Mouse (Mus musculus): ENCODE data around the gene Slc9a3. TPM values are rescaled to one million over a fixed set of nuclear protein-coding genes. Genes with fewer than 3 reads are reported as not detected.

Slc9a3 gene
- polyA plus RNA-seq, 1 experiment from 2014 or later: not detected

- H3K36me3 ChIP-seq (ENCODE audit: insufficient read depth, low read length): no peaks in the 10 kb centered on the region
- no peaks in the 10 kb centered on the region for H3K27me3 ChIP-seq (replicated peaks; ENCODE audit: insufficient read depth, low read length)
- no peak overlapping the region for H3K27ac ChIP-seq (ENCODE audit: low read length)
- WGBS: 80% methylated on average over 6 of the region's 6 CpGs
- H3K9ac ChIP-seq (replicated peaks; ENCODE audit: low read depth): no peak overlapping the region
- no peaks in the 10 kb centered on the region for H3K4me1 ChIP-seq (ENCODE audit: insufficient read depth, low read depth, low read length)
- no peak overlapping the region for H3K4me2 ChIP-seq (replicated peaks; ENCODE audit: low read depth, low read length)
- DNase-seq (ENCODE audit: low spot score) (no peak), ATAC-seq (no peak)
- no peak for TF ChIP-seq EP300 (IDR thresholded peaks at IDR 0.05)
- no peak for TF ChIP-seq CTCF (IDR thresholded peaks at IDR 0.05)
- H3K4me3 ChIP-seq (ENCODE audit: low read depth, low read length): no peak overlapping the region
- no peaks in the 10 kb centered on the region for H3K9me3 ChIP-seq (ENCODE audit: low read length)
These were observed 19.5 kb downstream of the Slc9a3 start for GRCm38 (mm10) chr13:74140793-74141192.

GRCm38 (mm10) chr13:74143282-74143681 lies 22.0 kb downstream of the Slc9a3 start:
- WGBS: 72% methylated on average over 3 of the region's 3 CpGs
- DNase-seq (ENCODE audit: low spot score) (no peak), ATAC-seq (no peak)
- Histone ChIP-seq H3K4me1 (ENCODE audit: insufficient read depth, low read depth, low read length) (no peaks in the 10 kb centered on the region), H3K27ac (ENCODE audit: low read length) (no peak overlapping the region), H3K9ac (replicated peaks; ENCODE audit: low read depth) (no peak overlapping the region), H3K4me2 (replicated peaks; ENCODE audit: low read depth, low read length) (no peak overlapping the region), H3K36me3 (ENCODE audit: insufficient read depth, low read length) (no peaks in the 10 kb centered on the region), H3K4me3 (ENCODE audit: low read depth, low read length) (no peak overlapping the region), H3K9me3 (ENCODE audit: low read length) (no peaks in the 10 kb centered on the region), H3K27me3 (replicated peaks; ENCODE audit: insufficient read depth, low read length) (no peaks in the 10 kb centered on the region)
- TF ChIP-seq EP300 (IDR thresholded peaks at IDR 0.05) (no peak), CTCF (IDR thresholded peaks at IDR 0.05) (no peak)

- no peak for ATAC-seq
- H3K9me3 ChIP-seq (ENCODE audit: low read length): no peaks in the 10 kb centered on the region
- no peaks in the 10 kb centered on the region for H3K36me3 ChIP-seq (ENCODE audit: insufficient read depth, low read length)
- no peaks in the 10 kb centered on the region for H3K4me1 ChIP-seq (ENCODE audit: insufficient read depth, low read depth, low read length)
- no peak overlapping the region for H3K9ac ChIP-seq (replicated peaks; ENCODE audit: low read depth)
- TF ChIP-seq CTCF (IDR thresholded peaks at IDR 0.05) (no peak), EP300 (IDR thresholded peaks at IDR 0.05) (no peak)
- H3K4me2 ChIP-seq (replicated peaks; ENCODE audit: low read depth, low read length): no peak overlapping the region
- H3K4me3 ChIP-seq (ENCODE audit: low read depth, low read length): no peak overlapping the region
- WGBS: 70% methylated on average over 7 of the region's 7 CpGs
- DNase-seq (ENCODE audit: low spot score): no peak
- no peaks in the 10 kb centered on the region for H3K27me3 ChIP-seq (replicated peaks; ENCODE audit: insufficient read depth, low read length)
- no peak overlapping the region for H3K27ac ChIP-seq (ENCODE audit: low read length)
These were observed 23.0 kb downstream of the Slc9a3 start for GRCm38 (mm10) chr13:74144120-74144884.

GRCm38 (mm10) chr13:74145983-74146622 lies 24.8 kb downstream of the Slc9a3 start:
- DNase-seq (ENCODE audit: low spot score) (no peak), ATAC-seq (no peak)
- no peaks in the 10 kb centered on the region for H3K27me3 ChIP-seq (replicated peaks; ENCODE audit: insufficient read depth, low read length)
- no peak overlapping the region for H3K27ac ChIP-seq (ENCODE audit: low read length)
- H3K36me3 ChIP-seq (ENCODE audit: insufficient read depth, low read length): no peaks in the 10 kb centered on the region
- H3K4me2 ChIP-seq (replicated peaks; ENCODE audit: low read depth, low read length): no peak overlapping the region
- no peaks in the 10 kb centered on the region for H3K9me3 ChIP-seq (ENCODE audit: low read length)
- WGBS: 87% methylated on average over 3 of the region's 3 CpGs
- no peak overlapping the region for H3K9ac ChIP-seq (replicated peaks; ENCODE audit: low read depth)
- H3K4me3 ChIP-seq (ENCODE audit: low read depth, low read length): no peak overlapping the region
- TF ChIP-seq EP300 (IDR thresholded peaks at IDR 0.05): no peak
- no peaks in the 10 kb centered on the region for H3K4me1 ChIP-seq (ENCODE audit: insufficient read depth, low read depth, low read length)

- WGBS: 77% methylated on average over 2 of the region's 2 CpGs
- H3K36me3 ChIP-seq (ENCODE audit: insufficient read depth, low read length): no peaks in the 10 kb centered on the region
- no peak overlapping the region for H3K9ac ChIP-seq (replicated peaks; ENCODE audit: low read depth)
- DNase-seq (ENCODE audit: low spot score): no peak
- no peak overlapping the region for H3K4me2 ChIP-seq (replicated peaks; ENCODE audit: low read depth, low read length)
- no peaks in the 10 kb centered on the region for H3K9me3 ChIP-seq (ENCODE audit: low read length)
- no peak for ATAC-seq
- no peaks in the 10 kb centered on the region for H3K4me1 ChIP-seq (ENCODE audit: insufficient read depth, low read depth, low read length)
- no peaks in the 10 kb centered on the region for H3K27me3 ChIP-seq (replicated peaks; ENCODE audit: insufficient read depth, low read length)
- H3K27ac ChIP-seq (ENCODE audit: low read length): no peak overlapping the region
- no peak overlapping the region for H3K4me3 ChIP-seq (ENCODE audit: low read depth, low read length)
- TF ChIP-seq EP300 (IDR thresholded peaks at IDR 0.05) (no peak), CTCF (IDR thresholded peaks at IDR 0.05) (no peak)
These were observed 26.1 kb downstream of the Slc9a3 start for GRCm38 (mm10) chr13:74147327-74147726.

GRCm38 (mm10) chr13:74166348-74167056 lies 45.2 kb downstream of the Slc9a3 start:
- Histone ChIP-seq H3K27me3 (replicated peaks; ENCODE audit: insufficient read depth, low read length) (no peaks in the 10 kb centered on the region), H3K9me3 (ENCODE audit: low read length) (no peaks in the 10 kb centered on the region), H3K36me3 (ENCODE audit: insufficient read depth, low read length) (peaks cover 9% of the 10 kb centered on the region; the same call in 1 of the 2 replicates), H3K9ac (replicated peaks; ENCODE audit: low read depth) (0 out of 2 replicates have a peak overlapping the region, but pooled peaks have one; percentile 23), H3K27ac (ENCODE audit: low read length) (no peak overlapping the region), H3K4me3 (ENCODE audit: low read depth, low read length) (peak overlapping the region; percentile 45), H3K4me2 (replicated peaks; ENCODE audit: low read depth, low read length) (peak overlapping the region; percentile 72), H3K4me1 (ENCODE audit: insufficient read depth, low read depth, low read length) (no peaks in the 10 kb centered on the region)
- DNase-seq (ENCODE audit: low spot score) (peak; percentile 11), ATAC-seq (peak; percentile 64)
- WGBS: 8% methylated on average over 19 of the region's 19 CpGs
- TF ChIP-seq CTCF (IDR thresholded peaks at IDR 0.05) (no peak), EP300 (IDR thresholded peaks at IDR 0.05) (no peak)
